Comparison of ENCODE assay signal across 8 mouse cellular contexts in the genomic region with DNA sequence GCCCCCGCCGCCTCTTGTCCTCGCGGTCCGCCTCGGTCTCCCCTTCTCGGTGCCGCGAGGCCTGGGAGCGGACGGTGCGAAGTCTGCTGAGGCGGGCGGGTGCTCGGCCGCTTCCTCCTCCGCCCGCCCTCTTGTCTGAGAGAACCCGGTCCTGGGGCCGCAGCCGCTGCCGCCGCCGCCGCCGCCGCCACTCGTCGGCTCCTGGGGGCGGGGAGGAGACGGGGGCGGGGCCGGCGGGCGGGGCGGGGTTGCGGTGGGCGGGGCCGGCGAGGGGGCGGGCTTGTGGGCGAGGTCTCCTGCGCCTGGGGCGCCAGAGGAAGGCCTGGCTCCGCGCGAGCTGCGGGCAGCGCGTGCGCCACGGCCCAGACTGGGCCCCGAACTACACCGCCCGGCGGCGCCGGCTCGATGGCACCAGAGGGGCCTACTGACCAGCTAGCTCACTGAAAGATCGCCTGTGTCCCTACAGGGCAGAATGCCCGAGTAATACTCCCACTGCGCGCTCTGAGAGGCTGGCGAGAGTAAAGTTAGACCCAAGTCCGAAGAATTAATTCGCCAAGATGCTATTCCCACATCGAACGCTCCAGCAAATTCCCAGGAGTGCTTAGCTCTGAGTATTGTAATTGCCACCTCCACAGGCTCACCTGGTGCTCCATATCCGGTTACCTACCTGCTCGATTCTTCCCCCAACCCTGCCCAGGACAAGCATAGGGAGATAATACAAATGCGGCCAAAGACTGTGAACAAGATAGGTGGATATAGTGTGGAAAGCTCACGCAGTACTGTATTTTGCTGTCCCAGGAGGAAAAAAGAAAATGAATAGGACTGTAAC. TPM values are rescaled to one million over a fixed set of nuclear protein-coding genes. Genes with fewer than 3 reads are reported as not detected.
DNase-seq lines count a peak whose midpoint lies in the region; ATAC-seq and TF ChIP-seq lines count a peak whose summit lies in the region.

A gene (minus strand): TSS at position 165 of the 829 bp plus-strand sequence.

- peak; percentile 94 for ATAC-seq in megakaryocyte, adult 5-6 weeks (ENCODE audit: poor library complexity, severe bottlenecking)

- peak; percentile 68; the same call in 1 of the 2 replicates for TF ChIP-seq POLR2A in cortical plate, adult 2 months (IDR thresholded peaks at IDR 0.05; ENCODE audit: extremely low read depth, insufficient read depth, low read length)

- peak within 1 kb of the TSS; percentile 63 for H3K27ac ChIP-seq in cortical plate, adult 2 months (ENCODE audit: insufficient read depth, low read length)

- peak; percentile 79 for DNase-seq in adipocyte (ENCODE audit: low spot score)
- peak; percentile 61 to 78 for DNase-seq in gastrocnemius, adult 8-10 months (ENCODE audit: low spot score in 2 of 2)
- peak; percentile 44 for DNase-seq in hindlimb bud, embryonic 11.5 days (ENCODE audit: extremely low spot score, low read depth, low spot score)
- peak; percentile 57 to 77 for DNase-seq in left cerebral cortex, adult 8-10 months (ENCODE audit: low spot score in 2 of 2)
- DNase-seq in right cerebral cortex, adult 18-20 months = peak; percentile 85
- peak; percentile 52 for DNase-seq in urinary bladder, postnatal 10 days (ENCODE audit: low spot score)

- H3K4me1 ChIP-seq in cortical plate, adult 2 months (ENCODE audit: control insufficient read depth, insufficient read depth, low read length) = no peaks in the 10 kb centered on the region

- H3K4me3 ChIP-seq in cortical plate, adult 2 months (ENCODE audit: insufficient read depth, low read length) = peak within 1 kb of the TSS; percentile 71

- TF ChIP-seq CTCF in cortical plate, adult 2 months (IDR thresholded peaks at IDR 0.05; ENCODE audit: extremely low read depth, insufficient read depth, low read length) = no peak

RNA-seq across cellular contexts. Expression of the gene that starts here (rescaled TPM):
- polyA plus RNA-seq in cortical plate, adult 2 months (2012; rRNA removed) = 13.7 and 13.8 TPM in 2 replicates
- 10 to 100 TPM; 25.3 to 32.9 (median 28.0) TPM for total RNA-seq in gastrocnemius, adult 8-10 months (2022)
- 10 to 100 TPM; 26.7 to 31.8 (median 29.4) TPM for total RNA-seq in left cerebral cortex, adult 8-10 months (2022)
- total RNA-seq in megakaryocyte, adult 5-6 weeks (2015) = 27.0 and 28.6 TPM in 2 replicates
- total RNA-seq in megakaryocyte, adult 5-6 weeks (2017) = 34.1 and 38.5 TPM in 2 replicates

Comparison
In these comparisons a context has a peak if more than half of its experiments do, and no peak if none do; other contexts are left out.
1. Peak in every context shown above with its lines: DNase-seq, ATAC-seq, H3K4me3 ChIP-seq and H3K27ac ChIP-seq.